Mouse (Mus musculus): ENCODE data around the gene A530084C06Rik. TPM values are rescaled to one million over a fixed set of nuclear protein-coding genes. Genes with fewer than 3 reads are reported as not detected.

The A530084C06Rik gene
- polyA plus RNA-seq, 1 experiment from 2014 or later = not detected

DNA sequence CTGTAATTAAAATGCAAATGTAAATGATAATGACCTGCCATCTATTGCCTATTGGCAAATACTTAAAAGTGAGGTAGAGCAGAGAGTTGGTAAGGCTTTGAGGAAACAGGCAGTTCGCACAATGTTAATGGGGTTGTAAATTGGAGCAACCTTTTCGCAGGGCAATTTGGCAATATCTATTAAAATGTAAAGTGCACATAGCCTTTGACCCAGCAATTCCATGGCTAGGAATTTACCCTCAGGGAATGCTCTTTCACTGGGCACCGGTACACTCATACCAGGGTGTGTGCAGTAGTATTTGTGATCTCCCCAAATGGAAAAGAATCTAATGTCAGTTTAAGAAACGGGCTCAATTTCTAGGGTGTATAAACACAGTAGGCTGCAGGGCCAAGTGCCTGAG is 17.6 kb upstream of the A530084C06Rik start:
- 68% methylated on average over 4 of the region's 4 CpGs for WGBS
- Histone ChIP-seq H3K27me3 (ENCODE audit: control insufficient read depth, insufficient read depth, low read length) (peaks cover 18% of the 10 kb centered on the region; the same call in 1 of the 2 replicates), H3K9ac (ENCODE audit: low read length) (no peak overlapping the region)

DNA sequence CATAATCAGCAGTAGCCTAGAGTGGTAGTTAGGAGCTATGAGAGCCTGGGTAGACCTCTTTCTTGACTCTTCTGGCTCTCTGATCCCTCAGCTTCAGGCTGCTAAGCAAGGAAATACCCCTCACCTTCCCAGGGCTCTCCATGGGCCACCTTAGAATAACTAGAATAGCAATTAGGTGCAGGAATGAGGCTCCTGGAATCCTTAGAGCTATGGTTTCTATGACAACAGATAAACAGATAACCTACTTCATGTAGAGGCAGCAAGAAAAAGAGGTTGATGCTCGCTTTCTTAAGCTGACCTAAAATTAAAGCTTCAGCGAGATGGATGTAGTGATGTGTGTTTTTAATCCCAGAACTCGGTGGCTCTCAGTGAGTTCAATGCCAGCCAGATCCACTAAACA is 15.5 kb upstream of the A530084C06Rik start:
- H3K4me2 ChIP-seq (ENCODE audit: low read length) = no peak overlapping the region
- H3K4me3 ChIP-seq (ENCODE audit: control insufficient read depth in 1 of 2, insufficient read depth in 1 of 2, low read depth in 1 of 2, low read length in 2 of 2) = no peak overlapping the region
- peaks cover 16% of the 10 kb centered on the region; the same call in 1 of the 2 replicates for H3K27me3 ChIP-seq (ENCODE audit: control insufficient read depth, insufficient read depth, low read length)
- H3K9me3 ChIP-seq (ENCODE audit: control insufficient read depth, low read length) = no peaks in the 10 kb centered on the region
- H3K27ac ChIP-seq (replicated peaks in 1 of 2; ENCODE audit: control insufficient read depth in 1 of 2, insufficient read depth in 1 of 2, low read depth in 2 of 2, low read length in 2 of 2) = no peak overlapping the region
- WGBS = 73% methylated on average over 3 of the region's 3 CpGs
- H3K9ac ChIP-seq (ENCODE audit: low read length) = no peak overlapping the region
- ATAC-seq (ENCODE audit: insufficient number of reproducible peaks, insufficient read depth, low FRiP score, low read depth) = no peak
- H3K4me1 ChIP-seq (ENCODE audit: control insufficient read depth in 2 of 2, insufficient read depth in 2 of 2, low read length in 2 of 2) = no peaks in the 10 kb centered on the region; a peak in 1 of 4 replicates
- no peaks in the 10 kb centered on the region for H3K36me3 ChIP-seq (ENCODE audit: control insufficient read depth, insufficient read depth, low read length)

More for the DNA sequence above, 17.6 kb upstream of the A530084C06Rik start:
- H3K4me1 ChIP-seq (ENCODE audit: control insufficient read depth in 2 of 2, insufficient read depth in 2 of 2, low read length in 2 of 2) = no peaks in the 10 kb centered on the region; a peak in 1 of 4 replicates
- no peak overlapping the region for H3K4me2 ChIP-seq (ENCODE audit: low read length)
- no peaks in the 10 kb centered on the region for H3K9me3 ChIP-seq (ENCODE audit: control insufficient read depth, low read length)
- H3K4me3 ChIP-seq (ENCODE audit: control insufficient read depth in 1 of 2, insufficient read depth in 1 of 2, low read depth in 1 of 2, low read length in 2 of 2) = no peak overlapping the region
- H3K27ac ChIP-seq (replicated peaks in 1 of 2; ENCODE audit: control insufficient read depth in 1 of 2, insufficient read depth in 1 of 2, low read depth in 2 of 2, low read length in 2 of 2) = no peak overlapping the region
- no peaks in the 10 kb centered on the region for H3K36me3 ChIP-seq (ENCODE audit: control insufficient read depth, insufficient read depth, low read length)
- ATAC-seq (ENCODE audit: insufficient number of reproducible peaks, insufficient read depth, low FRiP score, low read depth) = no peak

DNA sequence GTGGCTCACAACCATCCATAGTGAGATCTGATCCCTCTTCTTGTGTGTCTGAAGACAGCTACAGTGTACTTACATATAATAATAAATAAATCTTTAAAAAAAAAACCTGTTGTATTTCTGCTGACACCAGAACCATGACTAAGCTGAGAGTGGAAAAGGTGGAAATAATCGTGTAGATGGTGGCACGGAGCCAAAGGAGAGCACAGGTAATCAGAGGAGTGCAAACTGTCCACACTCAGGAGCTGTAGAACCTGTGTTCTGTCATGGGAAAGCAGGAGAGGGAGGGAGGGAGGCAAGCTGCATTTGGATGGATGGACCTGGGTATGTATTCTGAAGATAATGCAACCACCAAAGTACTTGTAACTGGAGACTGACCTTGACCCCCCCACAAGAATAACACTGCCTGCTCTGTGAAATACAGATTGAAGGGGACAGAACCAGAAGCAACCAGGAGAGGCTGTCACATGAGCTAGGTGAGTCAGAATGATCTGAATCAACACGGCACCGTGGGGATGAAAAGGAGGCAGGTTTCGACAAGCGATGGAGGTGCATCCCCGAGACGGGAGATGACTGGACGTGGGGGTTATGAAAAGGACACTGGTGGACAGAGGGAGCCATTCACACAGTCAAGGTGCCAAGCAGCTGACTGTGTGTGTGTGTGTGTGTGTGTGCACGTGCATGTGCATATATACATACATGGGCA is 13.8 kb upstream of the A530084C06Rik start:
- 81% methylated on average over 10 of the region's 10 CpGs for WGBS
- no peak overlapping the region for H3K27ac ChIP-seq (replicated peaks in 1 of 2; ENCODE audit: control insufficient read depth in 1 of 2, insufficient read depth in 1 of 2, low read depth in 2 of 2, low read length in 2 of 2)
- H3K27me3 ChIP-seq (ENCODE audit: control insufficient read depth, insufficient read depth, low read length) = peaks cover 21% of the 10 kb centered on the region
- no peaks in the 10 kb centered on the region for H3K36me3 ChIP-seq (ENCODE audit: control insufficient read depth, insufficient read depth, low read length)
- no peaks in the 10 kb centered on the region; a peak in 1 of 4 replicates for H3K4me1 ChIP-seq (ENCODE audit: control insufficient read depth in 2 of 2, insufficient read depth in 2 of 2, low read length in 2 of 2)
- no peak overlapping the region for H3K9ac ChIP-seq (ENCODE audit: low read length)
- H3K9me3 ChIP-seq (ENCODE audit: control insufficient read depth, low read length) = no peaks in the 10 kb centered on the region
- no peak for ATAC-seq (ENCODE audit: insufficient number of reproducible peaks, insufficient read depth, low FRiP score, low read depth)
- no peak overlapping the region for H3K4me2 ChIP-seq (ENCODE audit: low read length)
- no peak overlapping the region for H3K4me3 ChIP-seq (ENCODE audit: control insufficient read depth in 1 of 2, insufficient read depth in 1 of 2, low read depth in 1 of 2, low read length in 2 of 2)

DNA sequence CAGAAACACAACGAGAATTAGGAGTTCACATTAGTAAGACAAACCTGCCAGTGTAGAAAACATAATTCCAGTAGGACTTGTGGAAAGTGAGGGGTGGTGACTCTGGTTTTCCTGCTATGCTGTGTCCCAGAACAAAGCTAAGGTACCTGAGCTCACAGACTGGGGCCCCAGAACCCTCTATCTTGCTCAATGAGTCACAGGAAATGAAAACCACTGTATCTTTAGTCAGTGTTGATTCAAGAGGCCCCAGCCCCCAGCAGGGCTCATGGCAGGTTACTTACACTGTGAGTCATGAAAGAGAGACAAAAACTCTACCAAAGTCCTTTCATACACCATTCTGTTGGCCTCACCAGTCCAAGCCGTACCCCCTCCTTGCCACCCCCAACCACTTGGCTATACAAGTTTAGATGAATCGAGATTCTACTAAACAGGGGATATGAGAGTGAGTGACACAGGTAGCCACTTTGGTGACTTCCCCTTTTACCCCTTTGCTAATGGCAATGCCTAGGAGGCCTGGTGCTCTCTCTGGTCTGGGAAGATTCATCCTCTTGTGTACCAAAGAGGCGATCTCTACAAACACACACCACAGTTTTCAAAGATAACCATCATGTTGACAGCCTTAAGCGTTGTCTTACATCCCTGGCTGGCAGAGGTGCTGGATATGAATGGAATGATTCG is 8.6 kb upstream of the A530084C06Rik start:
- Histone ChIP-seq H3K27ac (replicated peaks in 1 of 2; ENCODE audit: control insufficient read depth in 1 of 2, insufficient read depth in 1 of 2, low read depth in 2 of 2, low read length in 2 of 2) (no peak overlapping the region), H3K4me1 (ENCODE audit: control insufficient read depth in 2 of 2, insufficient read depth in 2 of 2, low read length in 2 of 2) (peaks cover 4 to 12% of the 10 kb centered on the region in 2 experiments), H3K4me3 (ENCODE audit: control insufficient read depth in 1 of 2, insufficient read depth in 1 of 2, low read depth in 1 of 2, low read length in 2 of 2) (no peak overlapping the region), H3K36me3 (ENCODE audit: control insufficient read depth, insufficient read depth, low read length) (no peaks in the 10 kb centered on the region), H3K9me3 (ENCODE audit: control insufficient read depth, low read length) (no peaks in the 10 kb centered on the region), H3K4me2 (ENCODE audit: low read length) (no peak overlapping the region), H3K27me3 (ENCODE audit: control insufficient read depth, insufficient read depth, low read length) (peaks cover 55% of the 10 kb centered on the region), H3K9ac (ENCODE audit: low read length) (no peak overlapping the region)
- 63% methylated on average over 6 of the region's 6 CpGs for WGBS
- 0 out of 2 replicates have a peak, but pooled peaks have one; percentile 39 for ATAC-seq (ENCODE audit: insufficient number of reproducible peaks, insufficient read depth, low FRiP score, low read depth)

DNA sequence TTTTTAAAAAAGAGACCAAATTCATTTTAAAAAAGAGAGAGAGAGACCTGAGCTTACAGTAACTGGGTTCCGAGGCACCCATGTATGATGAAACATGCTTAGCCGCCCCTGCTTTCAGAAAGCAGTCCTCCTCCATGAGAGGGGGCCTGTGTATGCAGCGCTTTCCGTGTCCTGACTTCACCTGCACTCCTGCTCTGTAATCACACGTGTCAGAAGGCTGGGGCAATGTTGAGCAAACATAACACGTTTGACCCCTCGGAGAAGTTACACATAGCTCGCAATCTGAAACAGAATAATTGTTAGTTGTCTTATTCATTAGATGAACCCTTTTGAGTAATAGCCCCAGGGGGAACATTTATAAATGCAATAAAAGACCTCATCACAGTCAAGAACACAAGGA is 8.0 kb upstream of the A530084C06Rik start:
- 73% methylated on average over 8 of the region's 8 CpGs for WGBS
- no peak for ATAC-seq (ENCODE audit: insufficient number of reproducible peaks, insufficient read depth, low FRiP score, low read depth)
- Histone ChIP-seq H3K9ac (ENCODE audit: low read length) (no peak overlapping the region), H3K4me2 (ENCODE audit: low read length) (no peak overlapping the region), H3K9me3 (ENCODE audit: control insufficient read depth, low read length) (no peaks in the 10 kb centered on the region), H3K27ac (replicated peaks in 1 of 2; ENCODE audit: control insufficient read depth in 1 of 2, insufficient read depth in 1 of 2, low read depth in 2 of 2, low read length in 2 of 2) (no peak overlapping the region), H3K4me1 (ENCODE audit: control insufficient read depth in 2 of 2, insufficient read depth in 2 of 2, low read length in 2 of 2) (peaks cover 4 to 12% of the 10 kb centered on the region in 2 experiments), H3K36me3 (ENCODE audit: control insufficient read depth, insufficient read depth, low read length) (no peaks in the 10 kb centered on the region), H3K4me3 (ENCODE audit: control insufficient read depth in 1 of 2, insufficient read depth in 1 of 2, low read depth in 1 of 2, low read length in 2 of 2) (no peak overlapping the region), H3K27me3 (ENCODE audit: control insufficient read depth, insufficient read depth, low read length) (peaks cover 61% of the 10 kb centered on the region)

DNA sequence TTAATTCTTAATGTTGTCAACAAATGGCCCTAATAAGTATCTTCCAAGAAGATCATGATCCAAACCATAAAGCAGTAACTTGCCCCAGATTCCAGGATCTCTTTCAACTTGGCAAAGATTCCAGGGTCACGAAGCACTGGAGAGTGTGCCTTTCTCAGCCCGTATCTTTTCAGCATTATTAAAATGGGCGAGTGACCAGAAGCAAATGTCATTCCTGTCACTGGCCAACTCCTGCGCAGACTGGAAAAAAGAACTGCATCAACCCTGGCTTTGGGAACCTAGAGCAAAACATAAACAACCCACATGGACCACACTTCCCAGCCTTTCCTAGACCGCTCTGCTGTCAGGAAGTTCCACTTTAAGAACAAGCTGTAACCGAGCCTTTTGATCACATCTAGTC is 5.3 kb upstream of the A530084C06Rik start:
- Histone ChIP-seq H3K27me3 (ENCODE audit: control insufficient read depth, insufficient read depth, low read length) (peaks cover 81% of the 10 kb centered on the region), H3K4me3 (ENCODE audit: control insufficient read depth in 1 of 2, insufficient read depth in 1 of 2, low read depth in 1 of 2, low read length in 2 of 2) (no peak overlapping the region), H3K4me2 (ENCODE audit: low read length) (no peak overlapping the region), H3K9ac (ENCODE audit: low read length) (no peak overlapping the region), H3K36me3 (ENCODE audit: control insufficient read depth, insufficient read depth, low read length) (no peaks in the 10 kb centered on the region), H3K4me1 (ENCODE audit: control insufficient read depth in 2 of 2, insufficient read depth in 2 of 2, low read length in 2 of 2) (peaks cover 4 to 17% of the 10 kb centered on the region in 2 experiments), H3K27ac (replicated peaks in 1 of 2; ENCODE audit: control insufficient read depth in 1 of 2, insufficient read depth in 1 of 2, low read depth in 2 of 2, low read length in 2 of 2) (no peak overlapping the region), H3K9me3 (ENCODE audit: control insufficient read depth, low read length) (no peaks in the 10 kb centered on the region)
- WGBS = 27% methylated on average over 6 of the region's 6 CpGs
- no peak for ATAC-seq (ENCODE audit: insufficient number of reproducible peaks, insufficient read depth, low FRiP score, low read depth)

DNA sequence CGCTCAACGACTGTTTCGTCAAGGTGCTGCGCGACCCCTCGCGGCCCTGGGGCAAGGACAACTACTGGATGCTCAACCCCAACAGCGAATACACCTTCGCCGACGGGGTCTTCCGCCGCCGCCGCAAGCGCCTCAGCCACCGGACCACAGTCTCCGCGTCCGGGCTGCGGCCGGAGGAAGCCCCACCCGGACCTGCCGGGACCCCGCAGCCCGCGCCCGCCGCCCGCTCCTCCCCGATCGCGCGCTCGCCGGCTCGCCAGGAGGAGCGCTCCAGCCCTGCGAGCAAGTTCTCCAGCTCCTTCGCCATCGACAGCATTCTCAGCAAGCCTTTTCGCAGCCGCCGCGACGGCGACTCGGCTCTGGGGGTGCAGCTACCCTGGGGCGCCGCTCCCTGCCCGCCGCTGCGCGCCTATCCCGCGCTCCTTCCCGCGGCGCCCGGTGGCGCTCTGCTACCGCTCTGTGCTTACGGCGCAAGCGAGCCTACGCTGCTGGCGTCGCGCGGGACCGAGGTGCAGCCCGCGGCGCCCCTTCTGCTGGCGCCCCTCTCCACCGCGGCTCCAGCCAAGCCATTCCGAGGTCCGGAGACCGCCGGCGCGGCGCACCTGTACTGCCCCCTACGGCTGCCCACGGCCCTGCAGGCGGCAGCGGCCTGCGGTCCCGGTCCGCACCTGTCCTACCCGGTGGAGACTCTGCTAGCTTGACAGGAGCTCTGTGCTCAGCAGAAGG is 449 bp upstream of the A530084C06Rik start:
- peaks cover 95% of the 10 kb centered on the region for H3K27me3 ChIP-seq (ENCODE audit: control insufficient read depth, insufficient read depth, low read length)
- no peaks in the 10 kb centered on the region for H3K36me3 ChIP-seq (ENCODE audit: control insufficient read depth, insufficient read depth, low read length)
- peak overlapping the region; percentile 99 for H3K4me2 ChIP-seq (ENCODE audit: low read length)
- no peaks in the 10 kb centered on the region for H3K9me3 ChIP-seq (ENCODE audit: control insufficient read depth, low read length)
- peak overlapping the region; percentile 45; the same call in 1 of the 2 replicates for H3K9ac ChIP-seq (ENCODE audit: low read length)
- under 1% methylated on average over 75 of the region's 92 CpGs for WGBS
- no peak overlapping the region for H3K27ac ChIP-seq (replicated peaks in 1 of 2; ENCODE audit: control insufficient read depth in 1 of 2, insufficient read depth in 1 of 2, low read depth in 2 of 2, low read length in 2 of 2)
- peak; percentile 40; the same call in 1 of the 2 replicates for ATAC-seq (ENCODE audit: insufficient number of reproducible peaks, insufficient read depth, low FRiP score, low read depth)
- peaks cover 5 to 24% of the 10 kb centered on the region in 2 experiments; a peak in 3 of 4 replicates for H3K4me1 ChIP-seq (ENCODE audit: control insufficient read depth in 2 of 2, insufficient read depth in 2 of 2, low read length in 2 of 2)
- peak overlapping the region; percentile 51 to 69 for H3K4me3 ChIP-seq (ENCODE audit: control insufficient read depth in 1 of 2, insufficient read depth in 1 of 2, low read depth in 1 of 2, low read length in 2 of 2)
